9 mouse cellular contexts compared by ENCODE assay signal in the genomic region with DNA sequence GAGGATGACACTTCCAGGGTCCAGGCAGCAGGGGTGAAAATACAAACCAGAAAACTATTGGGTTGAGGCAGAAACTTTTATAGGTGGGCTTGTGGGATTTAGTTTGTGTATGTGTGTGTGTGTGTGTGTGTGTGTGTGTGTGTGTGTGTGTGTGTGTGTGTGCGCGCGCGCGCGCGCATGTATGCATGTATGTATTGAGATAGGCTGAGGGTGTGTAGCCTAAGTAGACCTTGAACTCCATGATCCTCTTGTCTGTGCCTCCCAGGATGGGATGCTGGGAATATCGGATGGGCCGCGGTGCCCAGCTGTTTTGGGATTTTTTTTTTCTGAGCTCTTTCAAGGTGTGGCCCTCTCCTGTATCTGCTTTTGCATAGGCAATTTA. TPM values are rescaled to one million over a fixed set of nuclear protein-coding genes. Genes with fewer than 3 reads are reported as not detected.
DNase-seq lines count a peak whose midpoint lies in the region; ATAC-seq and TF ChIP-seq lines count a peak whose summit lies in the region.
"Had no signal": no experiment of that assay in that cellular context is flagged by ENCODE, and none has a peak within 500 bp of the region (broad histone marks: within the 10 kb centered on the region; RNA-seq: fewer than 3 reads in every experiment).

No protein-coding gene starts in this region.

- no peak for DNase-seq in heart, adult 9 months (ENCODE audit: low spot score in 2 of 2)
- no peak for DNase-seq in MEL (ENCODE audit: low read depth, low spot score)
- DNase-seq in hindbrain, embryonic 10.5 days (ENCODE audit: low spot score): no peak
- DNase-seq in midbrain, embryonic 11.5 days (ENCODE audit: low spot score, missing footprints): no peak
- no peak for DNase-seq in layer of hippocampus, adult 8-10 months (ENCODE audit: low spot score in 2 of 2)
- DNase-seq in urinary bladder, postnatal 4 days (ENCODE audit: low spot score in 2 of 2): no peak
- no peak for DNase-seq in frontal cortex, postnatal 14 days (ENCODE audit: low spot score in 2 of 2)

- peaks cover 25% of the 10 kb centered on the region for H3K36me3 ChIP-seq in heart, embryonic 15.5 days
- peaks cover 2 to 17% of the 10 kb centered on the region in 2 experiments for H3K36me3 ChIP-seq in MEL (ENCODE audit: control insufficient read depth in 1 of 2, insufficient read depth in 2 of 2, low read length in 2 of 2)
- H3K36me3 ChIP-seq in hindbrain, embryonic 10.5 days: peaks cover 32% of the 10 kb centered on the region
- peaks cover 9% of the 10 kb centered on the region; the same call in 1 of the 2 replicates for H3K36me3 ChIP-seq in midbrain, embryonic 11.5 days (ENCODE audit: control insufficient read depth, insufficient read depth, low read length)

- TF ChIP-seq EP300 in MEL (IDR thresholded peaks at IDR 0.05; ENCODE audit: low read depth in 1 of 2, low read length in 2 of 2): no peak

- no peak for TF ChIP-seq POLR2A in MEL (IDR thresholded peaks at IDR 0.05; ENCODE audit: control insufficient read depth in 1 of 2, insufficient read depth in 1 of 2, low read depth in 1 of 2, low read length in 2 of 2, poor library complexity in 1 of 2)

- H3K9me3 ChIP-seq in heart, embryonic 15.5 days (replicated peaks): no peaks in the 10 kb centered on the region
- no peaks in the 10 kb centered on the region for H3K9me3 ChIP-seq in MEL (replicated peaks; ENCODE audit: insufficient read depth, low read length)
- H3K9me3 ChIP-seq in hindbrain, embryonic 10.5 days: no peaks in the 10 kb centered on the region
- no peaks in the 10 kb centered on the region for H3K9me3 ChIP-seq in midbrain, embryonic 11.5 days (ENCODE audit: control insufficient read depth, low read length)

- H3K4me1 ChIP-seq in heart, embryonic 15.5 days (replicated peaks): peaks cover 40% of the 10 kb centered on the region
- peaks cover 0 to 12% of the 10 kb centered on the region in 2 experiments; a peak in 3 of 4 replicates for H3K4me1 ChIP-seq in MEL (ENCODE audit: control insufficient read depth in 1 of 2, insufficient read depth in 2 of 2, low read length in 2 of 2)
- H3K4me1 ChIP-seq in hindbrain, embryonic 10.5 days (replicated peaks): peaks cover 14% of the 10 kb centered on the region
- H3K4me1 ChIP-seq in midbrain, embryonic 11.5 days (ENCODE audit: control insufficient read depth, insufficient read depth, low read length): peaks cover 6% of the 10 kb centered on the region

- peak overlapping the region; percentile 84 for H3K4me2 ChIP-seq in heart, embryonic 15.5 days
- peak overlapping the region; percentile 58 for H3K4me2 ChIP-seq in midbrain, embryonic 11.5 days

- no peaks in the 10 kb centered on the region for H3K27me3 ChIP-seq in heart, embryonic 15.5 days
- H3K27me3 ChIP-seq in MEL (ENCODE audit: control insufficient read depth in 1 of 2, insufficient read depth in 2 of 2, low read length in 2 of 2): no peaks in the 10 kb centered on the region
- peaks cover 20% of the 10 kb centered on the region for H3K27me3 ChIP-seq in hindbrain, embryonic 10.5 days (ENCODE audit: insufficient read depth, poor library complexity, severe bottlenecking)
- H3K27me3 ChIP-seq in midbrain, embryonic 11.5 days (ENCODE audit: control insufficient read depth, insufficient read depth, low read length): no peaks in the 10 kb centered on the region

- TF ChIP-seq CTCF in MEL (IDR thresholded peaks at IDR 0.05 in 2 of 3, conservative IDR thresholded peaks at IDR 0.05 in 1 of 3; ENCODE audit: control insufficient read depth in 1 of 3, insufficient read depth in 1 of 3, low read depth in 2 of 3, low read length in 3 of 3, poor library complexity in 1 of 3, severe bottlenecking in 1 of 3): no peak

- no peak for TF ChIP-seq RAD21 in MEL (IDR thresholded peaks at IDR 0.05; ENCODE audit: low read depth, low read length)

- whole genome bisulfite sequencing in heart, embryonic 15.5 days: 49% methylated on average over 10 of the region's 10 CpGs
- WGBS in hindbrain, embryonic 10.5 days: 60% methylated on average over 10 of the region's 10 CpGs
- 41% methylated on average over 10 of the region's 10 CpGs for WGBS in midbrain, embryonic 11.5 days

- H3K27ac ChIP-seq in heart, embryonic 15.5 days: no peak overlapping the region
- peak overlapping the region; percentile 65 for H3K27ac ChIP-seq in MEL (ENCODE audit: control insufficient read depth, low read depth, low read length)
- peak overlapping the region; percentile 89 for H3K27ac ChIP-seq in hindbrain, embryonic 10.5 days
- no peak overlapping the region for H3K27ac ChIP-seq in midbrain, embryonic 11.5 days (ENCODE audit: low read depth, low read length)

- peaks cover 21% of the 10 kb centered on the region for H3K79me2 ChIP-seq in MEL (ENCODE audit: control insufficient read depth, insufficient read depth, low read length, poor library complexity)

- no peak for ATAC-seq in heart, embryonic 15.5 days (replicated peaks; ENCODE audit: insufficient number of reproducible peaks, insufficient read depth, low FRiP score, low read depth)
- peak; percentile 28; the same call in 1 of the 2 replicates for ATAC-seq in midbrain, embryonic 11.5 days (ENCODE audit: low FRiP score)

- peak overlapping the region; percentile 86 for H3K4me3 ChIP-seq in heart, embryonic 15.5 days
- peak overlapping the region; percentile 45 to 96 for H3K4me3 ChIP-seq in MEL (ENCODE audit: control insufficient read depth in 1 of 2, insufficient read depth in 1 of 2, low read depth in 2 of 2, low read length in 2 of 2)
- peak overlapping the region; percentile 90 for H3K4me3 ChIP-seq in hindbrain, embryonic 10.5 days
- H3K4me3 ChIP-seq in midbrain, embryonic 11.5 days (ENCODE audit: low read depth, low read length): peak overlapping the region; percentile 82; the same call in 1 of the 2 replicates

- H3K9ac ChIP-seq in heart, embryonic 15.5 days: peak overlapping the region; percentile 80
- peak overlapping the region; percentile 94 for H3K9ac ChIP-seq in MEL (ENCODE audit: control insufficient read depth, low read depth, low read length, poor library complexity, severe bottlenecking)
- peak overlapping the region; percentile 78; the same call in 1 of the 2 replicates for H3K9ac ChIP-seq in midbrain, embryonic 11.5 days (ENCODE audit: low read length)

TF ChIP-seq in MEL, 35 proteins besides CTCF, POLR2A, EP300 and RAD21:
- TF ChIP-seq MEF2A (IDR thresholded peaks at IDR 0.05; ENCODE audit: extremely low read depth, insufficient replicate concordance, low read depth, low read length, poor library complexity, severe bottlenecking) (no peak), E2F4 (IDR thresholded peaks at IDR 0.05; ENCODE audit: borderline replicate concordance, low read depth, low read length) (peak; percentile 7; the same call in 1 of the 2 replicates), NRF1 (IDR thresholded peaks at IDR 0.05; ENCODE audit: insufficient read depth, low read depth, low read length, poor library complexity, severe bottlenecking) (peak; percentile 51; the same call in 1 of the 2 replicates)

RNA-seq across cellular contexts. Expression of gene Nle1, which starts 0.4 kb away (rescaled TPM):
- polyA plus RNA-seq in heart, embryonic 15.5 days (2015; fragmentation: Nextera tagmentation; extraction: Ambion mirVana): 17.7 and 25.9 TPM in 2 replicates
- 79.6 and 97.3 TPM in 2 replicates for total RNA-seq in MEL (2012; rRNA removed)
- 100 to 1,000 TPM in 1 of 2 experiments, not detected in 1; 103 TPM for polyA plus RNA-seq in MEL (2012; ENCODE audit: insufficient read depth in 1 of 2, insufficient read length in 2 of 2, low read depth in 1 of 2, low replicate concordance in 2 of 2, missing spikeins in 1 of 2)
- 37.0 and 41.3 TPM in 2 replicates for polyA plus RNA-seq in hindbrain, embryonic 10.5 days (2016; fragmentation: Nextera tagmentation; extraction: Ambion mirVana)
- 22.9 and 23.7 TPM in 2 replicates for polyA plus RNA-seq in midbrain, embryonic 11.5 days (2014; fragmentation: Nextera tagmentation; extraction: Ambion mirVana)
- 10 to 100 TPM; 39.5 to 51.7 (median 46.7) TPM for total RNA-seq in layer of hippocampus, adult 8-10 months (2022)

RNA-seq across cellular contexts. Expression of gene Unc45b, which starts 1.8 kb away (rescaled TPM):
- polyA plus RNA-seq in heart, embryonic 15.5 days (2015; fragmentation: Nextera tagmentation; extraction: Ambion mirVana): 169 and 170 TPM in 2 replicates
- 0.08 TPM in 1 of 2 replicates, not detected in the other for total RNA-seq in MEL (2012; rRNA removed)
- polyA plus RNA-seq in MEL (2012; ENCODE audit: insufficient read depth in 1 of 2, insufficient read length in 2 of 2, low read depth in 1 of 2, low replicate concordance in 2 of 2, missing spikeins in 1 of 2): under 1 TPM in 1 of 2 experiments, not detected in 1; 0.29 TPM
- 0.22 and 0.60 TPM in 2 replicates for polyA plus RNA-seq in hindbrain, embryonic 10.5 days (2016; fragmentation: Nextera tagmentation; extraction: Ambion mirVana)
- 0.10 and 0.21 TPM in 2 replicates for polyA plus RNA-seq in midbrain, embryonic 11.5 days (2014; fragmentation: Nextera tagmentation; extraction: Ambion mirVana)
- 1 to 10 TPM; 1.2 to 2.6 (median 1.6) TPM for total RNA-seq in layer of hippocampus, adult 8-10 months (2022)

RNA-seq across cellular contexts. Expression of gene Fndc8, which starts 16.7 kb away (rescaled TPM):
- 0.08 and 0.14 TPM in 2 replicates for polyA plus RNA-seq in heart, embryonic 15.5 days (2015; fragmentation: Nextera tagmentation; extraction: Ambion mirVana)
- 0.07 and 0.15 TPM in 2 replicates for total RNA-seq in MEL (2012; rRNA removed)
- under 1 TPM in 1 of 2 experiments, not detected in 1; 0.72 TPM for polyA plus RNA-seq in MEL (2012; ENCODE audit: insufficient read depth in 1 of 2, insufficient read length in 2 of 2, low read depth in 1 of 2, low replicate concordance in 2 of 2, missing spikeins in 1 of 2)
- polyA plus RNA-seq in hindbrain, embryonic 10.5 days (2016; fragmentation: Nextera tagmentation; extraction: Ambion mirVana): 0.19 and 0.31 TPM in 2 replicates
- 0.19 and 0.30 TPM in 2 replicates for polyA plus RNA-seq in midbrain, embryonic 11.5 days (2014; fragmentation: Nextera tagmentation; extraction: Ambion mirVana)
- not detected for total RNA-seq in layer of hippocampus, adult 8-10 months (2022)
- total RNA-seq: liver, adult 2 months had no signal
- polyA plus RNA-seq: liver, adult 2 months had no signal

RNA-seq across cellular contexts. Expression of gene Rad51d, which starts 18.2 kb away (rescaled TPM):
- polyA plus RNA-seq in heart, embryonic 15.5 days (2015; fragmentation: Nextera tagmentation; extraction: Ambion mirVana): 11.9 and 14.1 TPM in 2 replicates
- 21.1 and 25.6 TPM in 2 replicates for total RNA-seq in MEL (2012; rRNA removed)
- polyA plus RNA-seq in MEL (2012; ENCODE audit: insufficient read depth in 1 of 2, insufficient read length in 2 of 2, low read depth in 1 of 2, low replicate concordance in 2 of 2, missing spikeins in 1 of 2): 10 to 100 TPM in 1 of 2 experiments, not detected in 1; 30.0 TPM
- 15.1 and 17.3 TPM in 2 replicates for polyA plus RNA-seq in hindbrain, embryonic 10.5 days (2016; fragmentation: Nextera tagmentation; extraction: Ambion mirVana)
- polyA plus RNA-seq in midbrain, embryonic 11.5 days (2014; fragmentation: Nextera tagmentation; extraction: Ambion mirVana): 13.7 and 17.4 TPM in 2 replicates
- total RNA-seq in layer of hippocampus, adult 8-10 months (2022): 10 to 100 TPM; 15.1 to 18.6 (median 17.1) TPM

RNA-seq across cellular contexts. Expression of gene Rffl, which starts 37.6 kb away (rescaled TPM):
- polyA plus RNA-seq in heart, embryonic 15.5 days (2015; fragmentation: Nextera tagmentation; extraction: Ambion mirVana): 3.8 and 6.5 TPM in 2 replicates
- 15.5 and 17.8 TPM in 2 replicates for total RNA-seq in MEL (2012; rRNA removed)
- polyA plus RNA-seq in MEL (2012; ENCODE audit: insufficient read depth in 1 of 2, insufficient read length in 2 of 2, low read depth in 1 of 2, low replicate concordance in 2 of 2, missing spikeins in 1 of 2): 10 to 100 TPM in 1 of 2 experiments, not detected in 1; 15.2 TPM
- 7.4 and 11.0 TPM in 2 replicates for polyA plus RNA-seq in hindbrain, embryonic 10.5 days (2016; fragmentation: Nextera tagmentation; extraction: Ambion mirVana)
- 8.9 and 9.2 TPM in 2 replicates for polyA plus RNA-seq in midbrain, embryonic 11.5 days (2014; fragmentation: Nextera tagmentation; extraction: Ambion mirVana)
- 10 to 100 TPM; 12.1 to 16.0 (median 14.8) TPM for total RNA-seq in layer of hippocampus, adult 8-10 months (2022)

Comparison
In these comparisons a context has a peak if more than half of its experiments do, and no peak if none do; other contexts are left out.
1. H3K27ac ChIP-seq: peak in MEL (single experiment) and hindbrain, embryonic 10.5 days (single experiment); none in heart, embryonic 15.5 days (single experiment) and midbrain, embryonic 11.5 days (single experiment).
2. RNA of gene Unc45b, which starts 1.8 kb away (polyA plus RNA-seq): 169 to 170 TPM in heart, embryonic 15.5 days; 0.29 TPM in MEL, 0.22 to 0.60 TPM in hindbrain, embryonic 10.5 days and 0.10 to 0.21 TPM in midbrain, embryonic 11.5 days; every median in the first group is over 100 times any median in the second.
3. Peak in every context shown above with its lines, with median percentiles within 50 percentile points of each other: H3K4me3 ChIP-seq and H3K9ac ChIP-seq.